Mouse (Mus musculus): Measurements from ENCODE around the gene Psmb4.

DNA sequence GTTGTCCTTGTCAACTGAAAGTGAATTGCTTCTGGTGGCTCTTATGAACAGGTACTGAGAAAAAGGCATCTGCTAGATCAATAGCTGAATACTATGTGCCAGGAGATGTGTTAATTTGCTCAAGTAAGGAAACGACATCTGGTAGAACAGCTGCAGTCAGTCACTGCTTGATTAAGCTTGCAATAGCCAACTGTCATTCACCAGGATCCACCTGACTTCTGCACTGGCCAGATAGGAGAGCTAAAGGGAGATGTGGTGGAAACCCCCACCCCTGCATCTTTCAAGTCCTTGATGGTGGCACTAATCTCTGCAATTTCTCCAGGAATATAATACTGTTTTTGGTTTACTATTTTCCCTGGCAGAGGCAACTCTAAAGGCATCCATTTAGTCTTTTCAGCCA is 19.7 kb upstream of the Psmb4 start:
- peak; percentile 88 for TF ChIP-seq TAL1 (conservative IDR thresholded peaks at IDR 0.05; ENCODE audit: low read depth, low read length)
- TF ChIP-seq CTCF (IDR thresholded peaks at IDR 0.05; ENCODE audit: low read depth, low read length), result no peak
- no peak for TF ChIP-seq GATA2 (IDR thresholded peaks at IDR 0.05; ENCODE audit: borderline replicate concordance, low read depth, low read length)
- TF ChIP-seq GATA1 (IDR thresholded peaks at IDR 0.05; ENCODE audit: borderline replicate concordance, low read length), result no peak
- TF ChIP-seq POLR2AphosphoS5 (IDR thresholded peaks at IDR 0.05; ENCODE audit: insufficient replicate concordance, low read depth, low read length), result no peak
